Mouse (Mus musculus) forebrain, embryonic 15.5 days (tissue): ENCODE data around the gene Adcyap1r1. TPM values are rescaled to one million over a fixed set of nuclear protein-coding genes. Genes with fewer than 3 reads are reported as not detected.

Source experiments
- ATAC-seq: fragments of 200-750 bp; cut with Nextera tagmentation; replicated peaks from 2 replicates; pipeline ENCODE4 v1.8.0; 2017; ENCODE audit warnings: mild to moderate bottlenecking, moderate TSS enrichment, moderate library complexity
- H3K27ac ChIP-seq: fragments of 300-500 bp; sonication (generic); replicated peaks from 2 replicates; pipeline ENCODE4 v1.5.1; 2015; ENCODE audit warnings: mild to moderate bottlenecking, inconsistent platforms
- H3K27me3 ChIP-seq: fragments of 300-500 bp; sonication (generic); 2 replicates; pipeline ENCODE4 v1.6.1; 2015; ENCODE audit warnings: inconsistent platforms
- H3K36me3 ChIP-seq: fragments of 300-500 bp; sonication (generic); 2 replicates; pipeline ENCODE4 v1.6.1; 2015; ENCODE audit warnings: mild to moderate bottlenecking, inconsistent platforms
- H3K4me1 ChIP-seq: fragments of 300-500 bp; sonication (generic); 2 replicates; pipeline ENCODE4 v1.6.1; 2015; ENCODE audit warnings: inconsistent platforms
- H3K4me2 ChIP-seq: fragments of 300-500 bp; sonication (generic); replicated peaks from 2 replicates; pipeline ENCODE4 v1.6.1; 2015; ENCODE audit warnings: mild to moderate bottlenecking, inconsistent platforms
- H3K4me3 ChIP-seq: fragments of 300-500 bp; sonication (generic); 2 replicates; pipeline ENCODE4 v1.5.1; 2015; ENCODE audit warnings: mild to moderate bottlenecking, inconsistent platforms
- H3K9ac ChIP-seq: fragments of 300-500 bp; sonication (generic); replicated peaks from 2 replicates; pipeline ENCODE4 v1.6.1; 2015; ENCODE audit warnings: mild to moderate bottlenecking, inconsistent platforms
- H3K9me3 ChIP-seq: fragments of 300-500 bp; sonication (generic); 2 replicates; pipeline ENCODE4 v1.6.1; 2016; ENCODE audit warnings: inconsistent platforms
- WGBS: fragments of 180-500 bp; shearing (Covaris S2); methylation state at CpG from one replicate; pipeline ENCODE4 v1.1.7; 2015; ENCODE audit warnings: mixed read lengths; 5-methylcytosine and 5-hydroxymethylcytosine counted together
- polyA plus RNA-seq: library from polyadenylated mRNA; unstranded; fragments of >200 nt; fragmentation: Nextera tagmentation; extraction: Ambion mirVana; gene quantifications from 2 replicates; pipeline ENCODE4 v1.2.1, GENCODE M21; 2015

Adcyap1r1 gene
- polyA plus RNA-seq, 1 experiment from 2014 or later: 32.1 TPM

DNA sequence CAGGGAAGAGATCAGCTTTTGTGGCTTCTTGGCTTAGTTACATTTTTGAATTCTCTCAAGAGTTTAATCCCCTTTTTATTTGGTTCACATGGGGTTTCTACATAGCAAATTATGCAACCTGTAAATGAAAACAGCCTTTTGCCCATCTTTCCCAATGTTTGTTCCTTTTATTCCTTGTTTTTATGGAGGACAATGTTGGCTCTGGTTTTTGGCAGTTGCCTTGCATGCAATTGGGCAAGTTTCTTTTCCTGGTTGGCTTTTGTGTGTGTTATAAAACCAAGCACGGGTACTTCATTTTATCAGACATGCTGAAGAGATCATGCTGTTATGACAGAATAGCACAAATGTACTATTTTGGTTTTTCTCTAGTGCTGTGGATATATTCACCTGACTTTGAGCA, 30.7 kb downstream of the Adcyap1r1 start:
- H3K36me3 ChIP-seq: peaks cover 12% of the 10 kb centered on the region; the same call in 1 of the 2 replicates
- peak overlapping the region; percentile 81 for H3K27ac ChIP-seq
- H3K27me3 ChIP-seq: no peaks in the 10 kb centered on the region
- no peak overlapping the region for H3K4me2 ChIP-seq
- H3K4me3 ChIP-seq: no peak overlapping the region
- no peak for ATAC-seq
- 45% methylated on average over 1 of the region's 1 CpGs for WGBS
- no peaks in the 10 kb centered on the region for H3K9me3 ChIP-seq
- H3K9ac ChIP-seq: no peak overlapping the region
- H3K4me1 ChIP-seq: peaks cover 35% of the 10 kb centered on the region

DNA sequence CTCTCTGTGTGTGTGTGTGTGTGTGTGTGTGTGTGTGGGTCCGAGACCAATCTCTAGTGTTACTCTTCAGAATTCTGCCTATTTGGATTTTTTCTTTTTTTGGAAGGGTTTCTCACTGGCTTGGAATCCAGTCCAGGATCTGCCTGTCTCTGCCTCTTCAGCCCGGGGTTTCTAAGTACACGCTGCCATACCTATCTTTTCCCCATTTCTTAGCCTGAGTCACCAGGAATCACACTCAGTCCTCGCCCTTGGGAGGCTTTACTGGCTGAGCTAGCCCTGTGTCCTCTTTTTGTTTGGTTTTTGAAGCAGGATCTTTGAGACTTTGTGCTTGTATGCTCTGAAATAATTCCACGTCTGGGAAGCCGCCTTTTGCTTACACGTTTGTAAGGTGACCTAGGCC, 31.6 kb downstream of the Adcyap1r1 start:
- H3K27me3 ChIP-seq: no peaks in the 10 kb centered on the region
- H3K9ac ChIP-seq: no peak overlapping the region; the same call in 1 of the 2 replicates
- peaks cover 12% of the 10 kb centered on the region; the same call in 1 of the 2 replicates for H3K36me3 ChIP-seq
- no peaks in the 10 kb centered on the region for H3K9me3 ChIP-seq
- 57% methylated on average over 7 of the region's 7 CpGs for WGBS
- peak overlapping the region; percentile 81 for H3K27ac ChIP-seq
- H3K4me1 ChIP-seq: peaks cover 35% of the 10 kb centered on the region
- no peak overlapping the region for H3K4me2 ChIP-seq
- no peak for ATAC-seq
- no peak overlapping the region for H3K4me3 ChIP-seq

DNA sequence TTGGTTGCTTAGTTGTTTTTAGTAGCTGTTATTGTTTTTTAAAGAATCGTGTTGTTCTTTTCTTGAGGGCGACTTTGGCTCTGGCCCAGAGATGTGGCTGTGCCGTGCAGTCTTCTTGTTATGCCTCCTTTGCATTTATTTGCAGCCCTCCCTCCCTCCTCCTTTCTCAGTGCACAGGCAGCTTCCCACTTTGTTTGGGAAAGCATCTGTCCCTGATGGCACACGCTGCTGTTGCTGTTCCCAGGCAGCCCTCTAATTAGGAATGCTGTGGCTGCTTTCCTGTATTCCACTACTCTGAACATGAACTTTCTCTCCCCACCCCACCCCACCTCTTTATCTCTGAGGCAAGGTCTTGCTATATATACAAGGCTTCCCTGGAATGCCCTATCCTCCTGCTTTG, 32.4 kb downstream of the Adcyap1r1 start:
- Histone ChIP-seq H3K27me3 (no peaks in the 10 kb centered on the region), H3K36me3 (peaks cover 12% of the 10 kb centered on the region; the same call in 1 of the 2 replicates), H3K4me1 (peaks cover 35% of the 10 kb centered on the region), H3K9ac (no peak overlapping the region), H3K9me3 (no peaks in the 10 kb centered on the region), H3K4me2 (no peak overlapping the region), H3K4me3 (no peak overlapping the region), H3K27ac (peak overlapping the region; percentile 81)
- 3% methylated on average over 4 of the region's 4 CpGs for WGBS
- peak; percentile 83 for ATAC-seq

DNA sequence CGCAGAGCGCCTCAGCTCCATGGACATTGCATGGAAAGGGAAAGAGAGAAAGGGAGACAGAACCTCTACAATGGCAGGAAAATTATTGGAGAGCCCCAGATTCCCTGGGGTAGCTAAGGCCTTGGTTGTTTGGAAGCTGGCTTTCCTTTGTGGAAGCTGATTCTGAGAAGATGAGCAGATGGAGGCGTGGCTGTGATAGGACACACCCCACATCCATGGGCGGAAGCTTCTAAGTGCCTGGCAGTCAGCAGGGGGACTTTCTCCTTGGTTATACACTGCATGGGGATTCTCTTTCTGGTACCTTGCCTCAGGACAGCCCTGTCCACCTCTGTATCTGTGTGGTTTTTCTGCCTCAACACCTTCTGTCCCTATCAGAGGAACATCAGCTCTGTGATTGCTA, 33.4 kb downstream of the Adcyap1r1 start:
- ATAC-seq: no peak

DNA sequence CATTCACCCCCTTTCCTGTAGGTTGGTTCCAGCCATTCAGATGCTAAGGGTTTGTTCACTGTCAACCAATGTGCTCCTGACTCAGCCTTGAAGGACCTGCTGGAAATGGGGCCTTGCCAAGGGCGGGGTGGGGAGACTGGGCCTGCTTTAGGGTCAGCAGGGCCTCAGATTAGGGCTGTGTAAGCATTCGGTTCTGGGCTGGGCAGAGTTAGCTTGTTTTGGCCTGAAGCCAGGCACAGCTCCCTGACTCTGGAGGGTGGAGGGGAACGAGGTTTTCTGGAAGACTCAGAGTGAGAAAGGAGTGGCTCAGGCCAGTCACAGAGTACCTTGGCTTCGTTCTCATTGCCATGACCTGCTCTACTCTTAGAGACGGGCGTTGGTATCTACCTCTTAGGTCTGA, 35.9 kb downstream of the Adcyap1r1 start:
- Histone ChIP-seq H3K4me1 (peaks cover 27% of the 10 kb centered on the region), H3K27ac (no peak overlapping the region), H3K9me3 (no peaks in the 10 kb centered on the region), H3K4me2 (no peak overlapping the region), H3K9ac (no peak overlapping the region), H3K27me3 (no peaks in the 10 kb centered on the region), H3K4me3 (no peak overlapping the region), H3K36me3 (peaks cover 18% of the 10 kb centered on the region; the same call in 1 of the 2 replicates)
- no peak for ATAC-seq
- WGBS: 61% methylated on average over 6 of the region's 6 CpGs

More for the DNA sequence above, 33.4 kb downstream of the Adcyap1r1 start:
- Histone ChIP-seq H3K9ac (no peak overlapping the region), H3K4me2 (no peak overlapping the region), H3K9me3 (no peaks in the 10 kb centered on the region), H3K4me1 (peaks cover 35% of the 10 kb centered on the region), H3K27ac (peak overlapping the region; percentile 81), H3K4me3 (no peak overlapping the region), H3K27me3 (no peaks in the 10 kb centered on the region), H3K36me3 (peaks cover 14% of the 10 kb centered on the region; the same call in 1 of the 2 replicates)
- 65% methylated on average over 4 of the region's 4 CpGs for WGBS

DNA sequence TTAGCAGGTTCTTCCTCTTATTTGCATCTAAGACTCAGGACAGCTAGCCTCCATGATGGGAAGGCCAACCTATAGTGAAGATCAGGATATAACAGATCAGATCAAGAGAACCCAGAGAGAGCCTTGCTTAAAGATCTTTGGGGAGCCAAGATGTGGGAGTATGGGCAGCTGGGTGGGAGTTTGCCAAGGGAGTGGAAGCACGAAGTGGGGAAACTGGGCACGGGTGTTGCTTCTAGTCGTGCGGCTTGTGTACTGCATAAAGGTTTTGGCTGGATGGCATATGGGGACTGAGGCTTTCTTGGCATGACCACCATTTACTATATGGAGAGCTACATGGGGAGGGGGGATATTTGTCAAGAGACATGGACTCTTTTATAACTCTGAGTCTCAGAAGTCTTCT, 44.4 kb downstream of the Adcyap1r1 start:
- H3K4me3 ChIP-seq: no peak overlapping the region
- H3K27ac ChIP-seq: no peak overlapping the region
- no peak for ATAC-seq
- H3K36me3 ChIP-seq: peaks cover 22% of the 10 kb centered on the region
- no peak overlapping the region for H3K9ac ChIP-seq
- no peaks in the 10 kb centered on the region for H3K4me1 ChIP-seq
- H3K27me3 ChIP-seq: no peaks in the 10 kb centered on the region
- H3K9me3 ChIP-seq: no peaks in the 10 kb centered on the region
- WGBS: 96% methylated on average over 4 of the region's 4 CpGs
- no peak overlapping the region for H3K4me2 ChIP-seq

DNA sequence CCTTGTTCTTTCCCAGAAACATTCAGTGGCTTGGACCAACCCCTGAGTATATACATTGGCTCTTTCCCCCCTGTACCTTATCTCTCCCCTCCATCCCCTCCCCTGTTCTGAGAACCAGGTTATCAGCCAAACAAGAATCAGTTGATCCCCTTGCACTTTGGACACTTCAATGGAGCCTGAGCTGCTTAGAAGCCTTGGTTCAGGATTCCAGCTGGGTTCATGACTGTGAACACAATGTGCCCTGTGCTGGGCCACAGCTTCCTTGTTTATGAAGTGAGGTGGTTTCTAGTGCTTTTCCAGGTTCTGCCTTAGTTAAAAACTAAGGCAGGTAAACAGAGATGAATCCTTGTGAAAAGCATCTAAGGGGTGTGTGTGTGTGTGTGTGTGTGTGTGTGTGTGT, 47.0 kb downstream of the Adcyap1r1 start:
- H3K27ac ChIP-seq: no peak overlapping the region
- no peak overlapping the region for H3K4me3 ChIP-seq
- no peak for ATAC-seq
- H3K9ac ChIP-seq: no peak overlapping the region
- no peaks in the 10 kb centered on the region for H3K4me1 ChIP-seq
- H3K36me3 ChIP-seq: peaks cover 22% of the 10 kb centered on the region
- no peaks in the 10 kb centered on the region for H3K9me3 ChIP-seq
- no peaks in the 10 kb centered on the region for H3K27me3 ChIP-seq
- H3K4me2 ChIP-seq: no peak overlapping the region

DNA sequence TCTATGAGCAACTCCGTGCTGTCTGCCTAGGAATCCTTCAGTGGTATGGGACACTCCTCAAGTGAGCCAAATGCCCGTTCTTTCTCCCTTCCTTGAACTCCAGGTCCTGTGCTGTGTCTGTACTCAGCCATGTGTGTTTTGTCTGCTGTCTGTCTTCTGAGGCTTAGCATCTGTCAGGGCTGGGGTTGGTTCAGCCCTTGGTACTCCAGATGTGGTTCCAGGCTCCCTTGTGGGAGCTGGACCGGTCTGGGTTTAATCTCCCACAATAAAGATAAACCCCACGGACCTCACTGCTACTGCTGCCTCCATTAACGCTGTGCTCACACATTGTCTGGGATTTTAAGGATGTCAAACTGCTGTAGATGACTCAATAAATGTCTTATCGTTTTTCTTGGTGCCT, 49.3 kb downstream of the Adcyap1r1 start:
- H3K9me3 ChIP-seq: no peaks in the 10 kb centered on the region
- WGBS: 82% methylated on average over 6 of the region's 6 CpGs
- no peaks in the 10 kb centered on the region for H3K36me3 ChIP-seq
- no peak overlapping the region for H3K4me3 ChIP-seq
- H3K27me3 ChIP-seq: no peaks in the 10 kb centered on the region
- H3K4me2 ChIP-seq: no peak overlapping the region
- H3K4me1 ChIP-seq: no peaks in the 10 kb centered on the region
- H3K27ac ChIP-seq: no peak overlapping the region
- no peak overlapping the region for H3K9ac ChIP-seq
- no peak for ATAC-seq

DNA sequence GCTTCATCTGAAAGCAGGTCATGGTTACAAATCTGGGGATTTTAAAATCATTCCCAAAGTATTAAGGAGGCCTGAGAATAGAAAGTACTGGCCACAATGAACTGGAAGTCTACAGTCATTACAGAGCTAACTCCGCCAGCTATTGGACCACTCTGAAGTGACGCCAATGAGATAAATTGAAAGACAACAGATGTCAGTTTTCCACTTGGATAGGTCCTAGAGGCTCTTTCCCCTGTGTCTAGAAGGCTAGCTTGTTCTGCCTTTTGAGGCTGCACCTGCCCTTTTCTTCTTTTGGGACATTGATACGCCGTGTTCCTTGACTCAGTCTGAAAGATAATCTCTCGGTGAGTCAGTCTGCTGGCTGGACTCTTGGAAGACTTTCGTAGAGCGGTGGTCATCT, 50.5 kb downstream of the Adcyap1r1 start:
- H3K27me3 ChIP-seq: no peaks in the 10 kb centered on the region
- no peak overlapping the region for H3K9ac ChIP-seq
- WGBS: 69% methylated on average over 7 of the region's 7 CpGs
- H3K36me3 ChIP-seq: no peaks in the 10 kb centered on the region
- no peak for ATAC-seq
- H3K4me3 ChIP-seq: no peak overlapping the region
- no peak overlapping the region for H3K27ac ChIP-seq
- no peaks in the 10 kb centered on the region for H3K9me3 ChIP-seq
- no peak overlapping the region for H3K4me2 ChIP-seq
- H3K4me1 ChIP-seq: no peaks in the 10 kb centered on the region

DNA sequence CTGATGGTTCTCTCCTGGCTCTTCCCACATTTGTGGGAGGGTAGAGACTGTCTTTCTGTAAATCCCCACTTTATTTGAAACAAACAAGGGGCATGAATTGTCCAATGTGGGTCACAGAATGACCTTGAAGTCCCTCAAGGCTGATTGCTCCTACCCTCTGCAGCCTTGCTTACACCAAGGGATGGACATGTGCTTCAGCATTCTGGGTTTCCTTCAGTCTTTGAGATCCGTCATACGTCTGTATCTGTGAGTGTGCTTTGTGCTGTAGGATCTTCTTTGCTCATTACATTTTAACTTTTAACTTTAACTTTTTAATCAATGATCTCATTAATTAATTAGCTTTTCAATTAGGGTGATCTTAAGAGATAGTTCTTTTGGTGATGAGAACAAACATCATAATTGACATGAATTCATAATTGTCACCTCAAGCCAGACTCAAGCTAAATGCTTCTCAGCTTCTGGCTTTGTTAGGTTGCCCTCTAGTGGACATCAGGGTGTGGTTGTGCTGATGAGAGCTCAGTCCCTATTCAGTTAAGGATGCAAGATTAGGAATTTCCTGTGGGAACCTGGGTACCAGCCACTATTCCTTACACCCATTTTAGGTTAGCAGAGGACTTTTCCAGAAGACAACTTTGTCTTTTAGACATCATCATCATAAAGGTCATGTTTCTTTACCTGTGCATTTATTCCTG, 53.2 kb downstream of the Adcyap1r1 start:
- H3K4me1 ChIP-seq: no peaks in the 10 kb centered on the region

DNA sequence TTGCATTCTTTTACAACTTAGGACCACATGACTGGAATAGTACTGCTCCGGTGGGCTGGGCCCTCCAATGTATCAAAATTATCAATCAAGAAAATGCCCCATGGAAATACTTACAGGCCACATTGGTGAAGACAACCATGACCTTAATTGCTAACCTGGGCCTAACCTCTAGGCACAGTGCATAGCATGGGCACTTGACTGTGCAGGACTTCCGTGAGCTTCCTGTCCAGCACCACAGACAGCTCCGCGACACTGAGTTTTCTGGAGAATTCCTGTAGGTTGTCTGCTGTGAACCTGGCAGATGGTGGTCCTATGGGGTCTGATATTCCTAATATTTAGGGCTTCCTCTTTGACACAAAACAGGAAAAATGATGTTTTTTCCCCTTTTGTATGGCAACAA, 54.7 kb downstream of the Adcyap1r1 start:
- Histone ChIP-seq H3K4me1 (no peaks in the 10 kb centered on the region), H3K27ac (no peak overlapping the region), H3K27me3 (no peaks in the 10 kb centered on the region), H3K9ac (no peak overlapping the region), H3K4me3 (no peak overlapping the region), H3K9me3 (no peaks in the 10 kb centered on the region), H3K36me3 (no peaks in the 10 kb centered on the region), H3K4me2 (no peak overlapping the region)
- ATAC-seq: no peak
- WGBS: 89% methylated on average over 4 of the region's 4 CpGs

More for the DNA sequence above, 53.2 kb downstream of the Adcyap1r1 start:
- Histone ChIP-seq H3K4me2 (no peak overlapping the region), H3K27me3 (no peaks in the 10 kb centered on the region), H3K4me3 (no peak overlapping the region), H3K9me3 (no peaks in the 10 kb centered on the region), H3K36me3 (no peaks in the 10 kb centered on the region), H3K9ac (no peak overlapping the region), H3K27ac (no peak overlapping the region)
- WGBS: 86% methylated on average over 2 of the region's 2 CpGs
- peak; percentile 76; the same call in 1 of the 2 replicates for ATAC-seq

DNA sequence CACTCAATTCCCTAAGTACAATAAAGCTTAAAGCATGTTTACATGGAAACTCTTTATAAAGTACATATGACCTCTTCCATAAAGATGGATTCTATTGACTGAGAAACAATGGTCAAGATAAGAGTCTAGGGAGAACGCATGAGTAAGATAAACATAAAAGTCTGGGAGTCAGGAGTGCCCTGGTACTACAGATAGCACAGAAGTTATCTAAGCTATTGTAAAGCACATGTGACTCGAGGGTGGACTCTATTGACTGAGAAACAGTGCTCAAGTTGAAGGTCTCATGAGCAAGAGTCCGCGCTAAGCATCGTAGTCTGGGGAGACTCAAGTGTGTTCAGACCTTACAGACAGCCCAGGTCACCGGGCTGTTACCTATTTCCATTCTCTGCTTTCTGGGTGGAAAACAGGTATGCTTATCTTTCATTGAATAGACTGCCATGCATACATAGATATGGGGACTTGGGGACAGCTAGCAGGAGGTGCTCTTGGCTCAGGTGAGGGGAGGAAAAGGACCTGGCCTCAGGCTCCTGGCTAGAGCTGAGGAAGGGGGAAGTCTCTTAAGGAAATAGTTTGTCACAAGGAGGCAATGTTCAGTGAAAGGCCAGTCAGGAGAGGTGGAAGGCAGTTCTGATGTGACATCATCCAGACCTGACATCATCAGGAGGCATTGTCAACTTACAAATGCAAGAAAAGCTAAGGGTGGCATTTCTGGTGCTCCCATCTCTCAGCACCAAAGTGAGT, 57.5 kb downstream of the Adcyap1r1 start:
- no peak for ATAC-seq
- 88% methylated on average over 6 of the region's 6 CpGs for WGBS
- Histone ChIP-seq H3K9ac (no peak overlapping the region), H3K27me3 (no peaks in the 10 kb centered on the region), H3K4me2 (no peak overlapping the region), H3K9me3 (no peaks in the 10 kb centered on the region), H3K36me3 (no peaks in the 10 kb centered on the region), H3K4me3 (no peak overlapping the region), H3K4me1 (peaks cover 7% of the 10 kb centered on the region), H3K27ac (no peak overlapping the region)
